Mouse (Mus musculus): ENCODE results near the gene Sf3a1.

Sf3a1 gene

DNA sequence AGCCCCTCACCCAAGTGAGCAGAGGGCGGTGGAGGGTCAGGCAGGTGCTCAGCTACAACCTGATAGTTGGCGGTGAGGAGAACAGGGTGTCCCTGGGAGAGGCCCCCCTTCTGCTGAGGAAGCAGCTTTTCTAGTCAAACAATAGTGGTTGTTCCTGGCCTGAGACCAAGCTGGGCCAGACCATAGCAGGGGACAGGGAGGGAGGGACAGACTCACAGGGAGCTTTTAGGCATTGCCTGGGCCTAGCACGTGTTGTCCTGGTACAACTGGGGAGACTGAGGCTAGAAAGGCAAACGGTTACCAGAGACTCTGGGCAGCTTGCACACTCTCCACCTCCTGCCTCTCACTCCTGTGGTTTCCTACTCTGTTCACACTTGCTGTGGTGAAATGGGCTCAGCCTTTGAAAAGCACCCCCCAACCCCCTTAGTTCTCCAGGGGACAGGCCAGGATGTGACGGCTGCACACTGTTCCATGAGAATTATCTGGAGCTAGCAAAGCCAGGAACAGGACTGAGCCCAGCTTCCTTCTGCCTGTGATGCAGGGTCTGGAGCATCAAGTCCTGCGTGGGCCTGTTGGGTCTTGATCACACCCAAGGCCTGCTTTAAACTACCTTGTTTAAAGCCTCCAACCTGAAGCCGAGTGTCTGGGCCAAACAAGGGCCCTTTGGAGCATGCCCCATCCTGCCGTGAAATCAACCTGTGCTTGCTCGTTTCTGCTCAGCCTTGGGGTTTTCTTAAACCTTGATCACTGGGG is 56.3 kb downstream of the Sf3a1 start:
- no peak for DNase-seq (ENCODE audit: low spot score)

GRCm38 (mm10) chr11:4217914-4218629 is 57.9 kb downstream of the Sf3a1 start, which contains the start of gene Castor1:
Gene Castor1, plus strand, starts transcription at chr11:4218225.
- DNase-seq (ENCODE audit: low spot score): peak; percentile 92

- no peak for DNase-seq (ENCODE audit: low spot score)
These were observed 58.5 kb downstream of the Sf3a1 start for GRCm38 (mm10) chr11:4218637-4219036.

DNA sequence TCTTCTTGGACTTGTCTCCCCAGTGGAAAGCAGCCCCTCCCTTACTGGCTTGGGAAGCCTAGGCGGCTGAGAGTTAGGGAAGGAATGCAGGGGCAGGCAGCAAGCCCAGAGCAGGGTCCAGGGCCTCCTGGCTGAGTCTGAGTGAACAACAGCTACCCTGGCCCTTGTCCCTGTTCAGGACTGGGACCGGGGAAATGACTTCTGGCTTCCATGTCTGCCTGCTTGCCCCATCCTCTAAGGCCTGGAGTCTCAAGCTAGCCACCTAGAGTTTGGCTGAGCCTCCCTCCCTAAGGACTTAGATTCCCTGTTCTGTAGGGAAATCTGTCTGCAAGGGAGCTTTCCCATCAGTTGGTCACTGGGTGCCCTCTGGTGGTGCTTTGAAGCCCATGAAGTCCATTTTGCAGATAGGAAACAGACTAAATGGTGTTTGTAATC is 59.2 kb downstream of the Sf3a1 start:
- peak; percentile 49 for DNase-seq (ENCODE audit: low spot score)

- DNase-seq (ENCODE audit: low spot score): no peak
These were observed 59.8 kb downstream of the Sf3a1 start for GRCm38 (mm10) chr11:4219908-4220307.

DNA sequence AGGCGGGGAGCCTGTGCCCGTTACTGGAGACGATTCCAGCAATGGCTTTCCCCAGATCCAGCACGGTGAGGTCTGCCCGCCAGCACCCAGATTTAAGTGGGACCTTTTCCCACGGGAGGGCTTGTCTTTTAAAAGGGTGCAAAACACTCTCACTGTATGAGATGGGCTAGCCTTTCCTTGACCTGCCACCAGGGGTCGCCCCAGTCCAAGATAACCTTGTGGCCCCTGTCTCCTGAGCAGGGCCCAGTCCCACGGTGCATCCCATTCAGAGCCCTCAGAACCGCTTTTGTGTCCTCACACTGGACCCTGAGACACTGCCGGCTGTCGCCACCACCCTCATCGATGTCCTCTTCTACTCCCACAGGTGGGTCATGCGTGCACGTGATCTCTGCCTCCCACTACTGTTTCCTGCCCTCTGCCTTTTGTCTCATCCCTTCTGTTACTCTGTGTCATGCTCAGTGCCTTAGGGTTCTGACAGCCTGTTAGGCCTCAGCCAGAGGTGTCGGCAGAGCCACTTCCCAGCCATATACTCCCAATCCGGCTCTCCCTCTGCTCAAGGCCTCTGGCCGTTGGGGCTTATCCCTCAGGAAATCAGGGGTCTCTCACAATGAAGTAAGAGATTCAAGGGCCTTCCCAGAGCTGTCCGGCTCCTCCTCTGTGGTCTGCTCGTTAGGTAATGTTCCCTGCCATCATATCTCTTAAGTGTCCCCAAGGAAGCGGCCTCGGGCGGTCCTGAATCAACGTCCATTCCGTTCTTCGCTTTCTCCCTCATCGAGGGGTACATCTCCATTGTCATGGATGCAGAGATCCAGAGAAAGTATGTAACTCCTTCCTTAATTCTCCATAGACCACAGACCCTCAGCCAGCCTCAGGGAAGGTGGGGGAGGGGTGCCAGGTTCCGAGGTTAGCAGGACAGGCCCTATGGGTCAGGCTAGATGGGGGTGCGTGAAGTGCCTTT is 60.6 kb downstream of the Sf3a1 start:
- peak; percentile 84 for DNase-seq (ENCODE audit: low spot score)

- no peak for DNase-seq (ENCODE audit: low spot score)
These were observed 62.1 kb downstream of the Sf3a1 start for GRCm38 (mm10) chr11:4222046-4222950.

- DNase-seq (ENCODE audit: low spot score): peak; percentile 93
These were observed 63.4 kb downstream of the Sf3a1 start for GRCm38 (mm10) chr11:4223393-4224188.

DNA sequence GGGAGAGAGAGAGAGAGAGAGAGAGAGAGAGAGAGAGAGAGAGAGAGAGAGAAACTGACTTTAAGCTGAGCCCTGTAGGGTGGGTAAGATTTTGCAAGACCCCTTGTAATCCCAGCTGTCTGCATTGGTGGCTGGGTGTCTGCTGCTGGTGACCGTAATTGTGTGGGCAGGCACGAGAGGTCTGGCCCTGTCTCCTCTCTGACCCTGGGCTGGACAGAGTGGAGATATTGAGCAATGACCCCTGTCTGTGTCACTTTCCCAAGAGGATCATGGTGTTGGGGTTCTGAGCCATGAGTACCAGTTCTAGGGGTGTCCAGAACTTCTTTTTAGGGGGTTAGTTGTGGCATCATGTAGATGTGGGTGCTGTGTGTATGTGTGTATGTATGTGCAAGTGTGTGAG is 64.1 kb downstream of the Sf3a1 start:
- DNase-seq (ENCODE audit: low spot score): no peak

DNA sequence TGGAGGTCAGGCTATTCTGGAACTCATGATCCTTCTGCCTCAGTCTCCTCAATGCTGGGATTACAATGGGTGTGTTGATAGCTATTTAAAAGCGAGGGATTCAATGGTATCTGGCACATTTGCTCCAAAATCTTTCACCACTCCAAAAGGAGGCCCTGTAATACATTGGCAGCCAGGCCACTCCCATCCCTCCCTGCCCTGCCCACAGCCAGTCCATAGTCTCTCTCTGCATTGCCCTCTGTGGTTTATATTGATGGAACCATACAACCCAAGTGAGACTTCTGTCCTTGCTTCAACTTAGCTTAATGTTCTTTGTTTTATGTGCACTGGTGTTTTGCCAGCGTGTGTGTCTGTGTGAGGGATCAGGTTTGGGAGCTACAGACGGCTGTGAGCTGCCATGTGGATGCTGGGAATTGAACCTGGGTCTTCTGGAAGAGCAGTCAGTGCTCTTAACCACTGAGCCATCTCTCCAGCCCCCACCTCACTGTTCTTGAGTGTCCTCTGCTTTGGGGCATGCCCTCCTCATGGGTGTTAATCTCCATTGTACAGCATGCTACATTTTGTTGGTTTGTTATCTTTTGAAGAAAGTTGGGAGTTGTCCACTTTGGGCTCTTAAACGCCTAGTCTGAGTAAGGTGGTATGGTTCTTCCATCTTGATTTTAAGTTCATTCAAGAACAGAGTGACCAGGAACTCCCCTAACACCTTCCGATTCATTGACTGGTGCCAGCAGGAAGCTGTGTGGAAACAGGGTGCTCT is 66.6 kb downstream of the Sf3a1 start:
- DNase-seq (ENCODE audit: low spot score): peak; percentile 42

- DNase-seq (ENCODE audit: low spot score): no peak
These were observed 68.3 kb downstream of the Sf3a1 start for GRCm38 (mm10) chr11:4228463-4228862.

DNA sequence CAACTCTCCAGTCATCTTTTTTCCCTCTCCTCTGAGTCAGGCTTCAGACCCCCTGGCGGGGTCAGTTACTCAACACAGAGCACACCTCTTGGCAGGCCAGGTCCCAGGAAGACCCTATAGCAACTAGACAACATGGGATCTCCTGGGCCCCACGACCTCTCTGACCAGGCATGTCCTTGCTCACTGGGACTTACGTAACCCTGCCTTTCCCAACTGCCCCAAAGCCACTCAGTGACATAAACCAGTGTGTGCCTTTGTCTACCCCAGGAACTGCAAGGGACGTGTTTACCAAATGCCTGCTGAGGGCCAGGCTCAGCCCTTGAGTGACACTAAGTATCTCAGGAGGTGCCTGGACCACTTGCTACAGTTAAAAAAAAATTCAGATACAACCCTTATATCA is 69.7 kb downstream of the Sf3a1 start:
- no peak for DNase-seq (ENCODE audit: low spot score)

DNA sequence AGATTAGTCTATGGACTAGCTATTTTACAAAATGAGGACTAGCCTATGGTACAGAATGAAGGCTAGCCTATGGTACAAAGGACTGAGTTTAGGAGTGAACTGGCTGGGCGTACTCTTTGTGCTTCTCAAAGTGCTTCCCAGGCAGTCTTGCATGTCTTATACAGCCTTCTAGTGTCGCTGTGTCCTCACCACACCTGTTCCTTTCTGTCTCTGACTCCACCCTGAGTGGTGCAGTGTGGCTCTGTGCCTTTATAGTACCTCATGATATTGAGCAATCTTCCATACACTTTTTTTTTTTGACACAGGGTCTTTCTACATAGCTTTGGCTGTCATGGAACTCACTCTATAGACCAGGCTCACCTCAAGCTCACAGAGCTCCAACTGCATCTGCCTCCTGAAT is 71.3 kb downstream of the Sf3a1 start:
- no peak for DNase-seq (ENCODE audit: low spot score)
